Mouse (Mus musculus) layer of hippocampus, postnatal 36 days (tissue): Measurements from ENCODE around the gene Dhps. TPM values are rescaled to one million over a fixed set of nuclear protein-coding genes. Genes with fewer than 3 reads are reported as not detected.
"Not testable (repeated sequence)": the region's sequence is repeated elsewhere in the genome, so short reads cannot be mapped to it uniquely, and the experiment has no call there.

Source experiments
- DNase-seq, 2 experiments: peaks; one replicate each; pipeline ENCODE4 v3.0.0; 2022
- total RNA-seq, 2 experiments: library from RNA; stranded (reverse); gene quantifications; 2 replicates each; pipeline ENCODE4 v1.2.3; 2021

Gene Dhps
- total RNA-seq, 2 experiments from 2014 or later: 52.1 to 60.6 TPM

DNA sequence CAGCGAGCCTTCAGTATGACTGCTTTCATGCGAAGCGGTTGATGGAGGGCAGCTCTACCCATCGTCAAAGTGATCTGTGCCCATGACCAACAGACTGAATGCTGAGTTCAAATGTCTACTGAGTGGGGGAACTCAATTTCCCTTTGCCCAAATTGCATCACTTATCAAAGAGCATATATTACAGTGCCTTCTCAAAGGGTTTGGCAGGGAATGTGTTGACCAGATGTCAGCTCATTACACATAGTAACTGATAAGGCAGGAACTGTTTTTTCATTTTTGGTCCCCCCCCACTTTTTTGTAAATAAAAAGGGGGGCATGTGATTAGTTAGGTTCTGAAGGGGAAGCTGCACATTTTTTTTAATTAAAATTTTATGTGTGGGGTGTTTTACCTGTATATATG, 9.0 kb upstream of the Dhps start:
- no peak for DNase-seq

DNA sequence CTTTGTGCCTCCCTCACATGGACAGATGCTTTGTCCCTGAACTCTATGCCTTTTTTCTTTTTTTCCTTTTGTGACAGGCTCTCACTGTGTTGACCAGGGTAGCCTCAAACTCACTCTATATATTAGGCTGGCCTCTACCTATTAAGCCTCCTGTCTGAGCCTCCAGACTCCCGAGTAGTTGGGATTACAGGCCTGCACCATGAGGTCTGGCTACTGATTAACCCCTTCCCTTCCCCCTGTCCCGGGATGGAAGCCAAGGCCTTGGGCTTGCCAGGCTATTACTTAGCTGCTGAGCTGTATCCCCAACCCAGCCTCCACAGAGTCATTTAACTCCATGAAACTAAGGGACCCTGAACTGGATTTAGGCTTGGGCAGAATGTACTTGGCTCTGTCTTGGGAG, 6.3 kb upstream of the Dhps start:
- DNase-seq: no peak

DNA sequence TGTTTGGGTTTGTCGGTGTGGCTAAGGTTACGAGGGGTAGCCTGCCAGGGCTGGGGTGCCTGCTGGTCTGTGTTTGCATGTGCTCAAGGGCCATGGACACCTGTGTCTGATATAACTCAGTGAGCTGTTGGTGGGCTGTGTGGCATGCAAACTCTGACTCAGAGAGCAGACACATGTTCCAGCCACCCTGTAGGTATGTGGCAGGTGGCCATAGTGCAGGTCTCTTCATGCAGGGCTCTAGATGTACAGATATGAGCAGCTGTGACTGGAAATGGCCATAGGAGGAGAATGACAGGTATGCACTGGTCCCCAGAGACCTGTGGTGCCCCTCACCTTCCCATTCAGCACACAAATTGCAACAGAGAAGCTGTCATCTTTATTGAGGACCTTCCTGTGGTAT, 4.4 kb upstream of the Dhps start:
- DNase-seq: no peak

DNA sequence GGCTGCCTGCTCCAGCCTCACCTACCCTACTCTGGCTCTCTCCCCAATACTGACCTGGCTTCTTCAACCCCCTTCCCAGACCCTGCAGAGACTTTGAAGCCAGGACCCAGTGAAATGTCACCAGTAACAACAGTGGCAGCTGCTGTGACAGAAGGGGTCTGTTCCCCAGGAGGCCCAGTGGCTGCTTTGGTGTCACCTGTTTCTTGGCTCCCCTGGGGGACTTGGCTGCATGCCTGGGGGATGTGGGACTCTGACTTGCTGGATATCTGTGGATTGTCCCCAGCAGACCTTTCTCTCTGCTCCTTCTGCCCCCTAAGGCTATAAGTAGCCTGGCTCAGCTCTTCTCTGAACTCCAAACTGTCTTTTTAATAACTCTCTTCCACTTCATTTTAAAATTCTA, 3.6 kb upstream of the Dhps start, which contains the start of gene Gm5741:
Gene Gm5741 (minus strand): TSS at position 1 of the 400 bp plus-strand sequence.
- DNase-seq: no peak

DNA sequence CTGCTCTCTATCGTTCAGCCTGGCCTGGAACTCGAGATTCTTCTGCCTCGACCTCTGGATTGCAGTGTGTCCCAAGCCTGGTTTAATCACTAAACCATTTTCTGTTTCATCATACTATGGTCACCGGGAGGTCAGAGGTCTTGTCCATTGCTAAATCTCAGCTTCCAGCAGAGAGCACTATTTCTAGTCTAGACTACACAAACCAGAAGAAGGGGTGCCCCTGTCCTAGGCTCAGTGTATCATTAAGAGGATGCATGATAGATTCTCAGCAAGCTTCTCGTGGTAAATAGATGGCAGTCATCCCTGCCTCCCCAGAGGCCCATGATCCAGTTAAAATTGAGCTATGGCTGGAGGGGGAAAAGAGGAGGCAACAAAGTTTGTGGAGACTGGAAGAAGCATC, 516 bp upstream of the Dhps start:
- DNase-seq: no peak

DNA sequence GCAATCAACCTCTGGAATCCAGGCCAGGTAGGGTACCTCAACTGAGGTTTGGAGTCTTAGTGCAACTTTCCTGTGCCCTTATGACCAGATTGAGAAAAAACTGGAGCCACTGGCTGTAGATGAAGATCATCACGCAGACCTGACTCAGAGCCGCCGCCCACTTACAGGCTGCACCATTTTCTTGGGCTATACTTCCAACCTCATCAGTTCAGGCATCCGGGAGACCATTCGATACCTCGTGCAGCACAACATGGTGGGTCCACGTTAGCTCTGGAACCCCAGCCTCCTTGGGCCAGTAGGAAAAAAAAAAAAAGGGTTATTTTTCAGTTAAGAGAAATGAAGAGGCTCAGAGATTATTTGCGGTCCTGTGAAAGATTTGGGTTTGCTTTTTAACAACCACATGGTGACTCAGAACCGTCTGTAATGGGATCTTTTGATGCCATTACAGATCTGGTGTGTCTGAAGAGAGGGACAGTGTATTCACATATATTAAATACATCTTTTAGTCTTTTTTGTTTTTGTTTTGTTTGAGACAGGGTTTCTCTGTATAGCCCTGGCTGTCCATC, 890 bp downstream of the Dhps start:
- DNase-seq: no peak

DNA sequence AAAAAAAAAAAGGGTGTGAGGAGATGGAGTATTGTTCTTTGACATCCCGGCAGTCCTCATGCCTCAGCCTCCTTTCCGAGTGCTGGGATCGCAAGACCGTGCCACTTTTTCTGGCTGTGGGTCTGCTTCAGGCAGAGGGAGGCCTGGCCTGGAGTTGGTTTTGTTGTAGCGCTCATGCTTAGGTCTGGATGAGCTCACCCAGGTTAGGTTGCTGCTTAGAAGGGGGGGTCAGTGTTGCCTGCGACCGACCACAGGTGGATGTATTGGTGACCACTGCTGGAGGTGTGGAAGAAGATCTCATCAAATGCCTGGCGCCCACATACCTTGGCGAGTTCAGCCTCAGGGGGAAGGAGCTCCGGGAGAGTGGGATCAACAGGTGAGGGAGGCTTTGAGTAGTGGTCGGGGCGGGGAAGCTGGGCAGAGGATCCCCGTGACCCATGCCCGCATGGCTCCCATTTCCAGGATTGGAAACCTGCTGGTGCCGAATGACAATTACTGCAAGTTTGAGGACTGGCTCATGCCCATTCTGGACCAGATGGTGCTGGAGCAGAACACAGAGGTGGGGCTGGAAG, 1.6 kb downstream of the Dhps start:
- DNase-seq: no peak

DNA sequence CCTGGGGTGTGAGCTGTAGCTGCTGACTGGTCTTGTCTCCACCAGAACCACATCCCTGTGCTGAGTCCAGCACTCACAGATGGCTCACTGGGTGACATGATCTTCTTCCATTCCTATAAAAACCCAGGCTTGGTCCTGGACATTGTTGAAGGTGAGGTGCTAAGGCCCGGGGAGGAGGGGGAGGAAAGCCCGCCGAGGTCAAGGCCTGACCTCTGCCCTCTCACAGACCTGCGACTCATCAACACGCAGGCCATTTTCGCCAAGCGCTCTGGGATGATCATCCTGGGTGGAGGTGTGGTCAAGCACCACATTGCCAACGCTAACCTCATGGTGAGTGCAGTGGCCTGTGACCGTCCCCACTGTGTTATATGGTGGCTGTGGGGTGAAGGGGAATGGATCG, 2.6 kb downstream of the Dhps start:
- DNase-seq: no peak

DNA sequence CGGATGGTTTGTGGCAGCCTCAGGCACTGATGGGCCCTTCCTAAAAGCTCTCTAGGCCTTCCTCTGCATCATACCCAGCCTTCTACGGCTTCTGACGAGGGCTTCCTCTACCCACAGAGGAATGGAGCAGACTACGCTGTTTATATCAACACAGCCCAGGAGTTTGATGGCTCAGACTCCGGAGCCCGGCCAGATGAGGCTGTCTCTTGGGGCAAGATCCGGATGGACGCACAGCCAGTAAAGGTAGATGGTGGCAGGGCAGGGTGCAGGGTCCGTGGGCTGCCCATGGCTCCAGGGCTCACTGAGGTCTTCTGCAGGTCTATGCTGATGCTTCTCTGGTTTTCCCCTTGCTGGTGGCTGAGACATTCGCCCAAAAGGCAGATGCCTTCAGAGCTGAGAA, 3.1 kb downstream of the Dhps start:
- no peak for DNase-seq

DNA sequence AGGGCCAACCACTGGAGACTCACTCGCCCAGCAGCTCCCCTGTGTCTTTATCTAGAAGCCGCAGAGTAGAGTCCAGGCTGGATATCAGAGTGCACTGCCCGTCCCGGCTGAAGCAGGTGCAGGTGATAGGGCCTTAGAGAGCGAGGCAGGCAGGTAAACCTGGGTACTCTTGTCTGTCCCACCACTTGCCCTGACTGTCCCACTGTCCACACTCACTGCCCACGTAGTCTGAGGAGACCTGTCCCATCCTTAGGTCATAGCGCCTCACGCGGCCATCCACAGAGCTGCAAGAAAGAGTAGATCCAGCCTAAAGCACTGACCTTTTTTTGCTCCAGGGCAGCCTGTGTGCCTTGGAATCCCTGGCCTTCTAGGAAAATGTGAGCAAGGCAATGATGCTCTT, 4.4 kb downstream of the Dhps start:
- no peak for DNase-seq

DNA sequence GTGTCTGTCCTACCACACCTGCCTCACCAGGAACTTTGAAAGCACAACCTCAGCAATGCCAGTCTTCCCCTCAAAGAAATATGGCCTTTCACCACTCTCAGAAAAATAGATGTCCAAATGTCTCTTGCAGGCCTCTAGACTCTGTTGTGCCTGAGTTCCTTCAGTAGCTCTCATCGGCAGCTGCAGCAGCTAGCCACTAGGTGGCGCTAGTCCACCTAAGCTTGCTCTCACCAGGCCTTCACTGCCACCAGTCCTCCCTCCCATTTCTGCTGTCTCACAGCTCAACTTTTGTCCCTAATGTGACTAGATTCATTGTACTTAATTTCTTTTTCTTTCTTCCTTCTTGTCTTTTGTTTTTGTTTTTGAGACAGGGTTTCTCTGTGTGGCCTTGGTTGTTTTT, 5.4 kb downstream of the Dhps start:
- DNase-seq: peak; percentile 71 to 72

DNA sequence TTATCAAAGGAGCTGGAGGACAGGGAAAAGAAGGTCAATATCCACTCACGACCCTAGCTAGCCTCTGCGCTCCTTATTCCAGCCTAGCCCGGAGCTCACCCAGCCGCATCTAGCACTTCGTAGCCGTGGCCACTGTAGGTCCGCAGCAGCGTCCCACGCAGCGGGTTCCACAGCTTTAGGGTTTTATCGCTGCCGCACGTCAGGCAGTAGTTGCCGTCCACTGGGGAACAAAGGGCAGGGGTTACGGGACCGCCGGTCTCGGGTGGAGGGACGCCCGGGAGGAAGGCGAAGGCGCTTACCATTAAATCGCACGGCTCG, 8.6 kb downstream of the Dhps start:
- no peak for DNase-seq

DNA sequence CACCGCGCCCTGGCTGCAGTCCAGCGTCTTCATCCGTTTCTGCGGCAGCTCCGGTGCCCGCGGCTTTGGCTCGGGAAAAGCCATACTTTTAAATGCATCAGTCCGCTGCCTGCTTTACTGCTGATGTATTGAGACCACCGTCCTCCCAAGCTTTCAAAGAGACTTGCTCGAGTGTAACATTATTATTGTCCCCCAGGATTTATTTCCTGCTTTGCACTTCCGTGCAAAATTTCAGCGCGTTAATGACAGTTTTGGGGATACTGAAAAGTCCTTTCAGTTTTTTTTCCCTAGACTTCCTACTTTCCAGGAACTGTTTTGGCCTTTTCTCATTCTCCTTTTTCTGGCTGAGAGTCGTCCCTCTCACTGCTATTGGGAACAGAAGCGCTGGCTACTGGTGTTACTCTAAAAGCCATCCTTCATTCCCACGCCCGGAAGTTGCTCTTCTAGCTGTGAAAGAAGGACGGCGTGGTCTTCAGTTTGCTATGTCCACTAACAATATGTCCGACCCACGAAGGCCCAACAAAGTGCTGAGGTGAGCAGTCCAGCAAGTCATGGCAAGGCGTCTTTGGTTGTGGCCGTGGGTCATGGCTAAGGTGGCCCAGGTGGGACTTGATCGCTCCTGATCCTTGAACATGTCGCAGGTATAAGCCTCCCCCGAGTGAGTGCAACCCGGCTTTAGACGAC, 9.1 kb downstream of the Dhps start, which contains the start of gene Wdr83os:
Gene Wdr83os (plus strand): TSS at position 209 of the 684 bp plus-strand sequence.
- no peak for DNase-seq

DNA sequence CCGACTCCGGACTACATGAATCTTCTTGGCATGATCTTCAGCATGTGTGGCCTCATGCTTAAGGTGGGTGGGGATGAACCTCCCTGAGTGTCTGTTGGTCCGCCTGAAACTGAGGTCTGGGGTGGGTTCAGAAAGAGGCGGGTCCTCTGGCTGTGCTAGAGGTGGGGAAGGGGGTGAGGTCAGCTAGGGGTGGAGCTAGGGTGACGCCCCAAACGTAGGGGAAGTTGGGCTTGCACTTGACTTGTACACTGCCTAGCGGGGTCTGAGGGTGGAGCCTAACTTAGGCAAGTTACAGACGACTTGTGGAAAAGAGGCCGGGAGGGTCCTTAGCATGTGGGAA, 9.6 kb downstream of the Dhps start, which contains the start of gene Wdr83:
Gene Wdr83 (minus strand): TSS at position 91 of the 340 bp plus-strand sequence.
- DNase-seq: no peak

DNA sequence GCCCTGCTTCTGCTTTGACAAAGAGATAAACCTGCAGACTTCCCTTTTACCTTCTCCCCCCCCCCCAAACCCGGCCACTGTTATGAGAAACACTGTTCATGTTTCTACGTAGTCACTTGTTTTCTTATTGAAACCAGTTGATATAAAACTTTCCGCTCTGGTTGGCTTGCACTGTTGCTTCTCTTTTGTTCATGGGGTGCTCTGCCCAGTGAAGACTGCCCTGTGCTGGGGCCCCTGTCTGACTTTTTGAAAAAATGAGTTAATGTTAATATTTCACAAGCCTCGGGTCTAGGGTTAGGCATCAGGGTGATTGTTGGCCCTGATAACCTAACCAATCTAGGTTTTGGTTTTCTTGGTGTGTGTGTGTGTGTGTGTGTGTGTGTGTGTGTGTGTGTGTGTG, 10.6 kb downstream of the Dhps start:
- not testable (repeated sequence) for DNase-seq

DNA sequence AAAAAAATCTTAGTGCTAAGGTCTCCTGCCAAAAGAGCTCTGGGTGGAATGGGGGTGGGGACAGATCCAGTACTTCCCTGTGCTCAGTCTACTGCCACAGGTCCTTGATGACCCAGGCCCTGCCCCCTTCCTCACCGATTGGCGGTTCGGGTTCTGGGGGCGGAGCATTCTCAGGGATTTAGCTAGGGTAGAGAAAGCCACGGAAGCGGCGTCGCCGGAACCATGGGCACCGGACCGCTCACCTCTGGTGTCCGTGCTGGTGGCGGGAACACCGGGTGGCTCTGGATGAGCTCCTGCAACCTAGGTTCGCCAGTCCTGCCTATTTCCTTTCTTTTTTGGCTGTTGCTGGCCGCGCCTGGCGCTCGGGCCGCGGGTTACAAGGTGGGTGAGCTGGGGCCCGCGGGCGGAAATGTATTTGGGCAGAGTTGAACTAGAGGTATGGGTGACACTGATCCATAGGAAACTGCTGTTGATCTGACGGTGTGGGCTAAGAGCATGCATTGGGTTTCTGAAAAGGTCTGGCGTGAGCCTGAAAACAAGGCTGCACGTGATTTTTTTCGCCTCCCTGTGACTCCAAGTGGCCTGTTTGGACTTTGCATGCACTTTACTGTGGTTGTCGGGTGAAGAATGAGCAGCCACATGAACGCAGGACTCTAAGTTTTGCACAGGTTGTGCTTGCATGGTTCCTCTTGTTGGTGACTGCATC, 11.7 kb downstream of the Dhps start, which contains the start of gene Man2b1:
Gene Man2b1 (plus strand): TSS at position 163 of the 706 bp plus-strand sequence.
- peak; percentile 87 to 89 for DNase-seq

DNA sequence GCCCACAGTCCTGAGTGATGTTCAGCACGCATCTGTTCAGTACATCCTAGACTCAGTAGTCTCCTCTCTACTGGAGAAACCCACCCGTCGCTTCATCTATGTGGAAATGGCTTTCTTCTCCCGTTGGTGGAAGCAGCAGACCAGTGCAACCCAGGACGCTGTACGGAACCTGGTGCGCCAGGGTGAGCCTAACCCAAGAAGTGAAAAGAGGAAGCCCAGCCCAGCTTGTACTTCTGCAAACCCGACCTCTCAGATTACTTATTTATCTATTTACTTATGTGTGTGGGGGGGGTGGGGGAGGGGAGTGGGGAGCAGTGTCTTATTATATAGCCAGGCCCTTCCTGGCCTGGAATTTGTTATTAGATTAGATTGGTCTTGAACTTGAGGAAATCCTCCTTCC, 13.1 kb downstream of the Dhps start:
- DNase-seq: no peak

DNA sequence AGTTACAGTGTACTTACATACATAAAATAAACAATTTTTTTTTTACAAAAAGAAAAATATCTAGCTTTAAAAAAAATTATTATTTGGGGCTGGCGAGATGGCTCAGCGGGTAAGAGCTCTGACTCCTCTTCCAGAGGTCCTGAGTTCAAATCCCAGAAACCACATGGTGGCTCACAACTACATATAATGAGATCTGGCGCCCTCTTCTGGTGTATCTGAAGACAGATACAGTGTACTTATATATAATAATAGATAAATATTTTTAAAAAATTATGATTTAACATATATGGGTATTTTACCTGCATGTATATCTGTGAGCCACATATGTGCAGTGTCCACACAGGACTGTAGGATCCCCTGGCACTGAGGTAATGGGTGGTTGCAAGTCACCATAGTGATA, 14.7 kb downstream of the Dhps start:
- no peak for DNase-seq

DNA sequence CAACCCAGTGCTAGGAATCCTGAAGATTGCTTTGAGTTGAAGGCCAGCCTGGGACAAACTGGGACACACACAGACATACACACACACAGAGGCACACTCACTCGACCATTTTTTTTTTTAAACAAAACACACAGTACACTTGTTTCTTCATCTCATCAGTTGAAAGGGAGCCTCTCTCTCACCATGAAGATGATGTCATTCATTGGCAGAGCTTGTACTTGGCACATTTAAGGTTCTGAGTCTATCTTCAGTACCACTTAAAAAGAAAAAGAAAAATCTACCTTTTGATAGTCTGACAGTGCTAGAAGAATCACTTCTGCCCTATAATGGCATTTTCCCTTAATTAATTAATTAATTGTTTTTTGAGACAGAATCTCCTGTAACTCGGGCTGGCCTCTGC, 17.2 kb downstream of the Dhps start:
- no peak for DNase-seq

DNA sequence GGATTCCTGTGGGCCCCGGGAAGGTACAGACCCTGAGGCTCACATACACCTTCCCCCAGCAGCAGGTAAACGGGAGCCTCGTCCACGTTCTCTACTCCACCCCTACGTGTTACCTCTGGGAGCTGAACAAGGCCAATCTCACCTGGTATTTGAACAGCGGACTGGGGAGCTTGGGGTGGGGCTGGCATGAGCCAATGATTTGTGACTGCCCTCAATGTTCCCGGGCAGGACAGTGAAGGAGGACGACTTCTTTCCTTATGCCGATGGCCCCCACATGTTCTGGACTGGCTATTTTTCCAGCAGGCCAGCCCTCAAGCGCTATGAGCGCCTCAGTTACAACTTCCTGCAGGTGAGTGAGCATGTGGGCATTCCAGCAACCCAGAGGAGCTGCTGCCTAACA, 19.3 kb downstream of the Dhps start:
- no peak for DNase-seq

DNA sequence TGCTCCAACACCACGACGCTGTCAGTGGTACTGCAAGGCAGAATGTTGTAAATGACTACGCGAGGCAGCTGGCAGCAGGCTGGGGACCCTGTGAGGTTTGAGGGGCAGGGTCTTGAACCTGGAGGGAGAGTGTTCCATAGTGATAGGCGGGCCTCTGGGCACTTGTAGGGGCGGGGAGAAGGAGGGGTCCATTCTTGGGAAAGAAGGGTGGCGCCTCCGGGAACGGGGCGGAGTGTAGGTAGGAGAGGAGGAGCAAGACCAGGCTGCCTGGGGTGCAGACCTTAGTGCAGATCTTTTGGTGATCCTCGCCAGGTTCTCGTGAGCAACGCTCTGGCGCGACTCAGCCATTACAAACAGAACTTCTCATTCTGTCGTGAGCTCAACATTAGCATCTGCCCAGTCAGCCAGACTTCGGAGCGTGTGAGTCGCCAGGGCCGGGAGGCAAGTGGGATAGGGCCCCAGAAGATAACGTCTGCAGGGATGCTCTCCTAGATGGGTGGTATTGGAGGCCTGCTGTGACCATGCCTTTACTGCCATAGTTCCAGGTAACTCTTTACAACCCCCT, 20.1 kb downstream of the Dhps start:
- no peak for DNase-seq

DNA sequence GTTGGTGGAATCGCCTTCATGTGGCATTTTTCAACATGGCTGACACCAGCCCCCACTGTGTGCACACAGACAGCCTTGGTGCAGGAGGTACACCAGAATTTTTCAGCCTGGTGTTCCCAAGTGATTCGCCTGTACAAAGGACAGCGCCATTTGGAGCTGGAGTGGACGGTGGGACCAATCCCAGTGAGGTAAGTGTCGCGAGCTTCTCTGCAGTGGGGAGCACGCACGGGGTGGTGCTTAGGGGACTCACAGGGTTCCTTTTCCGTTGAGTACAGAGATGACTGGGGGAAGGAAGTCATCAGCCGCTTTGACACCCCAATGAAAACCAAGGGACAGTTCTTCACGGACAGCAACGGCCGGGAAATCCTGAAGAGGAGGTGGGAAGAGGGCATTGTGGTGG, 23.5 kb downstream of the Dhps start:
- DNase-seq: no peak

DNA sequence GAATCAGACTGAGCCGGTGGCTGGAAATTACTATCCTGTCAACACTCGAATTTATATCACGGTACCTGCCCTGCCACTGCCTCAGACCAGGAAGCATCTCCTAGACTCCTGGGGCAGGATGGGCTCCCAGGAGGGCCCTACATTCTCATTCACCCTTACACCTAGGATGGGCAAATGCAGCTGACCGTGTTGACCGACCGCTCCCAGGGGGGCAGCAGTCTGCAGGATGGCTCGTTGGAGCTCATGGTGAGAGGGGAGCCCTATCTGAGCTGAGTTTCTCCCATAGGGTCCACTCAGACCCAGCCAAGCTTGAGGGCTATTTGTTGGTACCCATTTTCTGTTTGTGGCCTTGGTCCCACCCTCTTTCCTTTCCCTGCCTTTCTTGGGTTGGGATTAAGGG, 24.0 kb downstream of the Dhps start:
- DNase-seq: no peak
